Mouse (Mus musculus) cerebellum, adult 2 months (tissue): ENCODE measurements at regions not wholly inside any gene's neighbourhood (a gene's known extent, or its start where the extent isn't known, plus 50 kb on each side); places are given as distances from the start of the nearest gene placed in this dataset.

Source experiments
- CTCF ChIP-seq: fragments of 200-500 bp; IDR thresholded peaks from 2 replicates; pipeline ENCODE4 v1.5.1; 2011; ENCODE audit warnings: low read depth, mild to moderate bottlenecking, control low read depth, low read length, moderate library complexity, borderline replicate concordance; ENCODE audit not compliant: insufficient read depth
- POLR2A ChIP-seq: fragments of 200-500 bp; IDR thresholded peaks from 2 replicates; pipeline ENCODE4 v1.6.1; 2011; ENCODE audit warnings: low read length, control low read depth, borderline replicate concordance; ENCODE audit not compliant: insufficient read depth

DNA sequence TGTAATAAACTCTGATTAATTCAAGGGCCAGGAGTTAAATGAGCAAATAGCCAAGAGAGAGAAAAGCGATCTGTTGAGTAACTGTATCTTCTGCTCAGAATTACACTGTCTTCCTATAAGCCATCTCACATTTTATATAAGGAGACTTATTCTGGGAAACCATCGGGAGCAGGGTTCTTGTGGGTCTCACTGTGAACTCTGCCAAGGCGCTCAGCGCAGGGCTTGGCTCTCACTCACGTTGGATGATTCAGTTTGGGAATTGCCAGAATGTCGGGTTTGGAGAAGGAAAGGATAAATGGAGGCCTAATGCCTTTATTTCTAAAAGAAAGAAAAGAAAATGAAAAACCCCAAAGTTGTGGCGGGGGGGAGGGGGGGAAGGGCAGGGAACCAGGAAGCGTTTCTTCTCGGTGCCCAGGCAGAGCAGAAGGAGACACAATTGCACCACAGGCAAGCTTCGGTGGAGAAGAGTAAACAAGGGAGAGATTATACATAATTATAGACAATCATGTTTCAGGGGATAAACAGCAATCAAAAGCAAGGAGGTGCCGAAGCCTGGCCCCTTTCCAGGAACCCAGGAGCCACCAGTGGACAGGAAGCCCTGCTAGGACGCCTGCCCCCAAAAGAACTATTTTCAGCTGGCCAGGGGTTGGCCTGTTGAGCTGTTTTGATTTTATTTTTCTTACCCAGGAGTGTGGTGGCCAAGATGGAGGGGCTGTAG, 60.5 kb upstream of the Neo1 start:
- no peak for TF ChIP-seq POLR2A
- TF ChIP-seq CTCF: no peak
